Mouse (Mus musculus): Measurements from ENCODE around the gene Noxo1.
"Not testable (repeated sequence)": the region's sequence is repeated elsewhere in the genome, so short reads cannot be mapped to it uniquely, and the experiment has no call there.

Noxo1 gene

GRCm38 (mm10) chr17:24696011-24696697 is at the start of gene Noxo1, which contains the start of gene Gfer:
TSS of gene Noxo1 (plus strand) at chr17:24696234.
TSS of gene Gfer (minus strand) at chr17:24696156.
- peak; percentile 89 for DNase-seq (ENCODE audit: low spot score)

GRCm38 (mm10) chr17:24646381-24646780 is 49.7 kb upstream of the Noxo1 start:
- no peak for DNase-seq (ENCODE audit: low spot score)

GRCm38 (mm10) chr17:24647493-24647892 is 48.5 kb upstream of the Noxo1 start:
- no peak for DNase-seq (ENCODE audit: low spot score)

- no peak for DNase-seq (ENCODE audit: low spot score)
These were observed 47.2 kb upstream of the Noxo1 start for GRCm38 (mm10) chr17:24648731-24649377.

GRCm38 (mm10) chr17:24649581-24650069 is 46.4 kb upstream of the Noxo1 start:
- DNase-seq (ENCODE audit: low spot score), result no peak

- DNase-seq (ENCODE audit: low spot score), result peak; percentile 67
These were observed 45.9 kb upstream of the Noxo1 start, which contains the start of gene Slc9a3r2 for GRCm38 (mm10) chr17:24650070-24650616. TSS of gene Slc9a3r2 (minus strand) at chr17:24650327.

- no peak for DNase-seq (ENCODE audit: low spot score)
These were observed 45.3 kb upstream of the Noxo1 start for GRCm38 (mm10) chr17:24650766-24651165.

GRCm38 (mm10) chr17:24651835-24652234 is 44.2 kb upstream of the Noxo1 start:
- no peak for DNase-seq (ENCODE audit: low spot score)

GRCm38 (mm10) chr17:24653967-24654710 is 41.9 kb upstream of the Noxo1 start:
- peak; percentile 95 for DNase-seq (ENCODE audit: low spot score)

GRCm38 (mm10) chr17:24654969-24655368 is 41.1 kb upstream of the Noxo1 start:
- DNase-seq (ENCODE audit: low spot score), result no peak

- DNase-seq (ENCODE audit: low spot score), result peak; percentile 41
These were observed 37.8 kb upstream of the Noxo1 start, which contains the start of gene Npw for GRCm38 (mm10) chr17:24658017-24658758. TSS of gene Npw (minus strand) at chr17:24658457.

- not testable (repeated sequence) for DNase-seq (ENCODE audit: low spot score)
These were observed 29.0 kb upstream of the Noxo1 start for GRCm38 (mm10) chr17:24667011-24667410.

GRCm38 (mm10) chr17:24667416-24667815 is 28.6 kb upstream of the Noxo1 start:
- peak; percentile 76 for DNase-seq (ENCODE audit: low spot score)

- DNase-seq (ENCODE audit: low spot score), result not testable (repeated sequence)
These were observed 26.9 kb upstream of the Noxo1 start for GRCm38 (mm10) chr17:24669214-24669544.

GRCm38 (mm10) chr17:24669545-24670245 is 26.3 kb upstream of the Noxo1 start, which contains the start of gene Zfp598:
TSS of gene Zfp598 (plus strand) at chr17:24669687.
- DNase-seq (ENCODE audit: low spot score), result peak; percentile 95

GRCm38 (mm10) chr17:24670246-24670844 is 25.7 kb upstream of the Noxo1 start:
- DNase-seq (ENCODE audit: low spot score), result no peak

GRCm38 (mm10) chr17:24671346-24671745 is 24.7 kb upstream of the Noxo1 start:
- DNase-seq (ENCODE audit: low spot score), result no peak

- DNase-seq (ENCODE audit: low spot score), result peak; percentile 43
These were observed 23.9 kb upstream of the Noxo1 start for GRCm38 (mm10) chr17:24672141-24672540.

- DNase-seq (ENCODE audit: low spot score), result no peak
These were observed 21.8 kb upstream of the Noxo1 start for GRCm38 (mm10) chr17:24674277-24674676.

GRCm38 (mm10) chr17:24676187-24676586 is 19.8 kb upstream of the Noxo1 start:
- DNase-seq (ENCODE audit: low spot score), result peak; percentile 84
